Mouse (Mus musculus) MEL (cell line): ENCODE results near the gene Pde3a.

Source experiments
- CTCF ChIP-seq, 3 experiments: IDR thresholded peaks in 2 of 3; conservative IDR thresholded peaks in 1 of 3; 2 replicates each; pipeline ENCODE4 v1.5.1; 2011 to 2012; ENCODE audit warnings: low read length in 3 of 3, low read depth in 2 of 3, mild to moderate bottlenecking in 2 of 3, improper control_type of control experiment in 1 of 3, inconsistent platforms in 1 of 3, mixed read lengths in 1 of 3, moderate library complexity in 1 of 3; ENCODE audit not compliant: control insufficient read depth in 1 of 3, insufficient read depth in 1 of 3, poor library complexity in 1 of 3, severe bottlenecking in 1 of 3
- HCFC1 ChIP-seq: IDR thresholded peaks from 2 replicates; pipeline ENCODE4 v1.6.1; 2012; ENCODE audit warnings: low read depth, mild to moderate bottlenecking, inconsistent platforms, low read length, improper control_type of control experiment, moderate library complexity
- KAT2A ChIP-seq: conservative IDR thresholded peaks from 2 replicates; pipeline ENCODE4 v1.6.1; 2012; ENCODE audit warnings: low read depth, low read length, improper control_type of control experiment, inconsistent platforms
- MAFK ChIP-seq: IDR thresholded peaks from 2 replicates; pipeline ENCODE4 v1.6.1; 2011; ENCODE audit warnings: low read depth, mild to moderate bottlenecking, low read length, improper control_type of control experiment, borderline replicate concordance
- MAX ChIP-seq: IDR thresholded peaks from 2 replicates; pipeline ENCODE4 v1.6.1; 2011; ENCODE audit warnings: low read length, improper control_type of control experiment
- MEF2A ChIP-seq: IDR thresholded peaks from 2 replicates; pipeline ENCODE4 v1.6.1; 2014; ENCODE audit warnings: low read depth, mild to moderate bottlenecking, inconsistent platforms, low read length, improper control_type of control experiment; ENCODE audit not compliant: poor library complexity, insufficient replicate concordance, severe bottlenecking; ENCODE audit errors: extremely low read depth
- POLR2A ChIP-seq, 2 experiments: IDR thresholded peaks; 2 replicates each; pipeline ENCODE4 v1.6.1; 2011 to 2012; ENCODE audit warnings: low read length in 2 of 2, mild to moderate bottlenecking in 2 of 2, control low read depth in 1 of 2, improper control_type of control experiment in 1 of 2, low read depth in 1 of 2, moderate library complexity in 1 of 2; ENCODE audit not compliant: control insufficient read depth in 1 of 2, insufficient read depth in 1 of 2, poor library complexity in 1 of 2
- SMC3 ChIP-seq: IDR thresholded peaks from 2 replicates; pipeline ENCODE4 v1.6.1; 2011; ENCODE audit warnings: low read depth, low read length, improper control_type of control experiment
- UBTF ChIP-seq: IDR thresholded peaks from 2 replicates; pipeline ENCODE4 v1.6.1; 2012; ENCODE audit warnings: low read depth, mild to moderate bottlenecking, inconsistent platforms, low read length, improper control_type of control experiment, moderate library complexity, borderline replicate concordance; ENCODE audit not compliant: insufficient read depth
- ZKSCAN1 ChIP-seq: IDR thresholded peaks from 2 replicates; pipeline ENCODE4 v1.6.1; 2012; ENCODE audit warnings: low read depth, mild to moderate bottlenecking, inconsistent platforms, low read length, improper control_type of control experiment, moderate library complexity

DNA sequence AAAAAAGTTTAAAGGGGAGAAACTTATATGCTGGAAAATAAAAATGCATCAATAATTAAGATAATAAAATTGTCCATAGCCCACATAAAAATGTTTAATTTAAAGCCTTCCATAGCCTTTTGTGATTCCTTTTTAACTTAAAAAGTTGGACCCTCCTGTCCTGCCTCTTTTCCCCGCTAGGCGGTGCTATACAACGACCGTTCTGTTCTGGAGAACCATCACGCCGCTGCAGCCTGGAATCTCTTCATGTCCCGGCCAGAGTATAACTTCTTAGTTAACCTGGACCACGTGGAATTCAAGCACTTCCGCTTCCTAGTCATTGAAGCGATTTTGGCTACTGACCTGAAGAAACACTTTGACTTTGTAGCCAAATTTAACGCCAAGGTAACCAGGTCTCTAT is 239.6 kb downstream of the Pde3a start:
- peak; percentile 30 for TF ChIP-seq SMC3
- no peak for TF ChIP-seq POLR2A (IDR thresholded peaks at IDR 0.05; ENCODE audit: control insufficient read depth in 1 of 2, insufficient read depth in 1 of 2, low read depth in 1 of 2, low read length in 2 of 2, poor library complexity in 1 of 2)
- peak in 2 of 3 experiments; percentile 33 to 50; a peak in 4 of 6 replicates for TF ChIP-seq CTCF (IDR thresholded peaks at IDR 0.05 in 2 of 3, conservative IDR thresholded peaks at IDR 0.05 in 1 of 3; ENCODE audit: control insufficient read depth in 1 of 3, insufficient read depth in 1 of 3, low read depth in 2 of 3, low read length in 3 of 3, poor library complexity in 1 of 3, severe bottlenecking in 1 of 3)
- TF ChIP-seq MEF2A = no peak
- TF ChIP-seq KAT2A = no peak
- TF ChIP-seq MAFK = no peak
- TF ChIP-seq MAX = no peak
- TF ChIP-seq UBTF = no peak
- TF ChIP-seq ZKSCAN1 = no peak
- TF ChIP-seq HCFC1 = no peak
